In the genomic region with DNA sequence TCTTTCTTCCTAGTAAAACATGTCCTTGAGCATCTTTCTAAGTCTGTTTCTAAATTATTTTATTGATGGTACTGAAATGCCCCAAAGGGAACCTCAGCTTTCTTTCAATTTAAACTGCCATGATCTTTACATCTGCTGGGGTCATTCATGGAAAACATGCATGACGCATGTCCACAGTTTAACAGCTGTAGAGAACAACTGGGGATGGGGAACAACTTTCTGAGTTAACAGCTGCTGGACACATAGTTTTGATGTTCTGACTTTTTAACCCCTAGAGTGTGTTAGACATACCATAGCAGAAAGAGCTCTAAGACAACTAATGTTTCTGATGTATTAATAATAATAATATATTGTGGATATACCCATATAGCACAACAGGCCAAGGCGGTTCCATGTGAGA, we compare ENCODE assay signal across 32 mouse cellular contexts.
"Had no signal": no experiment of that assay in that cellular context is flagged by ENCODE, and none has a peak within 500 bp of the region (broad histone marks: within the 10 kb centered on the region; RNA-seq: fewer than 3 reads in every experiment).

No protein-coding gene starts in this region.

- H3K27me3 ChIP-seq: limb, embryonic 12.5 days; limb, embryonic 15.5 days; liver, embryonic 12.5 days; liver, embryonic 13.5 days; liver, embryonic 15.5 days; lung, embryonic 15.5 days; megakaryocyte, embryonic 14.5 days; midbrain, embryonic 12.5 days; midbrain, embryonic 13.5 days; midbrain, embryonic 15.5 days; neural tube, embryonic 12.5 days; neural tube, embryonic 13.5 days had no signal

- DNase-seq: left cerebral cortex, postnatal 4 days; liver; liver, embryonic 13.5 days; liver, postnatal 0 days; lung, adult 18-20 months; lung, adult 2 months; lung, embryonic 14.5 days; lung, postnatal 10 days; lung, postnatal 14 days; lung, postnatal 36 days; lung, postnatal 4 days; midbrain, embryonic 14.5 days had no signal

- H3K9me3 ChIP-seq: limb, embryonic 15.5 days; liver, embryonic 12.5 days; liver, embryonic 13.5 days; liver, embryonic 15.5 days; lung, embryonic 15.5 days; midbrain, embryonic 12.5 days; midbrain, embryonic 13.5 days; midbrain, embryonic 15.5 days; neural tube, embryonic 12.5 days; neural tube, embryonic 13.5 days had no signal

- H3K27ac ChIP-seq: left cerebral cortex, adult 2 months; limb, embryonic 12.5 days; limb, embryonic 15.5 days; liver, embryonic 12.5 days; liver, embryonic 13.5 days; liver, embryonic 14.5 days; liver, embryonic 15.5 days; lung, embryonic 15.5 days; macrophage; midbrain, embryonic 10.5 days; midbrain, embryonic 12.5 days; midbrain, embryonic 13.5 days; midbrain, embryonic 15.5 days; neural tube, embryonic 12.5 days; neural tube, embryonic 13.5 days had no signal

- H3K36me3 ChIP-seq: limb, embryonic 12.5 days; limb, embryonic 15.5 days; liver, embryonic 12.5 days; liver, embryonic 13.5 days; liver, embryonic 15.5 days; lung, embryonic 15.5 days; midbrain, embryonic 10.5 days; midbrain, embryonic 12.5 days; midbrain, embryonic 13.5 days; midbrain, embryonic 15.5 days; neural tube, embryonic 12.5 days; neural tube, embryonic 13.5 days had no signal

- H3K4me2 ChIP-seq: limb, embryonic 12.5 days; limb, embryonic 15.5 days; liver, embryonic 11.5 days; liver, embryonic 12.5 days; liver, embryonic 13.5 days; liver, embryonic 15.5 days; lung, embryonic 14.5 days; lung, embryonic 15.5 days; midbrain, embryonic 11.5 days; midbrain, embryonic 12.5 days; midbrain, embryonic 13.5 days; midbrain, embryonic 15.5 days; neural tube, embryonic 12.5 days; neural tube, embryonic 13.5 days had no signal

- ATAC-seq: liver, embryonic 12.5 days; liver, postnatal 0 days; lung, postnatal 0 days; midbrain, embryonic 13.5 days; midbrain, embryonic 15.5 days; midbrain, embryonic 16.5 days had no signal

- H3K4me3 ChIP-seq: left cerebral cortex, adult 2 months; limb, embryonic 12.5 days; limb, embryonic 15.5 days; liver, embryonic 12.5 days; liver, embryonic 13.5 days; liver, embryonic 15.5 days; lung, embryonic 15.5 days; megakaryocyte, embryonic 14.5 days; midbrain, embryonic 10.5 days; midbrain, embryonic 12.5 days; midbrain, embryonic 13.5 days; midbrain, embryonic 15.5 days; myocyte; neural tube, embryonic 12.5 days; neural tube, embryonic 13.5 days had no signal

- H3K9ac ChIP-seq: limb, embryonic 12.5 days; limb, embryonic 15.5 days; liver, embryonic 12.5 days; liver, embryonic 13.5 days; liver, embryonic 14.5 days; liver, embryonic 15.5 days; liver, postnatal 0 days; lung, embryonic 14.5 days; lung, embryonic 15.5 days; midbrain, embryonic 12.5 days; midbrain, embryonic 13.5 days; midbrain, embryonic 15.5 days; neural tube, embryonic 12.5 days; neural tube, embryonic 13.5 days had no signal

- H3K4me1 ChIP-seq: limb, embryonic 12.5 days; limb, embryonic 15.5 days; liver, embryonic 12.5 days; liver, embryonic 13.5 days; liver, embryonic 15.5 days; lung, embryonic 15.5 days; megakaryocyte, embryonic 14.5 days; midbrain, embryonic 10.5 days; midbrain, embryonic 12.5 days; midbrain, embryonic 13.5 days; midbrain, embryonic 15.5 days; neural tube, embryonic 12.5 days; neural tube, embryonic 13.5 days had no signal
